Mouse (Mus musculus): Measurements from ENCODE around the gene Hist2h2be. TPM values are rescaled to one million over a fixed set of nuclear protein-coding genes. Genes with fewer than 3 reads are reported as not detected.

Gene Hist2h2be
- total and polyA plus RNA-seq, 2 experiments from 2014 or later: 2.9 to 12.7 TPM

DNA sequence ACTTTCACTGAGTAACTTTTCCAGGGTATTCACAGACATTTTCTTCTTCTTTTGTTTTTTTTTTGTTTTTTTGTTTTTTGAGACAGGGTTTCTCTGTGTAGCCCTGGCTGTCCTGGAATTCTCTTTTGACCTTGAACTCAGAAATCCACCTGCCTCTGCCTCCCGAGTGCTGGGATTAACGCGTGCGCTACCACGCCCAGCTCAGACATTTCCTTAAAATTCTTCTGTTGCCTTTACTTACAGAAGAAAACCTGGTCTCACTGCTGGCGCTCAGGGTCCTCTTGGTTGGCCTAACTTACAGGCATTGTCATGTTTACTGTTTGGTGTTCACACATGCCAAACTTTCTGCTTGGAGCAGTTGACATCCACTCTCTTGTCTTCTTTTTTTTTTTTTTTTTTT, 45.7 kb upstream of the Hist2h2be start:
- Histone ChIP-seq H3K4me3 (ENCODE audit: low read depth, low read length) (no peak overlapping the region), H3K36me3 (ENCODE audit: insufficient read depth, low read length) (peaks cover 4% of the 10 kb centered on the region; the same call in 1 of the 2 replicates), H3K9ac (replicated peaks; ENCODE audit: low read length, poor library complexity, severe bottlenecking) (no peak overlapping the region), H3K4me2 (ENCODE audit: low read depth, low read length, poor library complexity, severe bottlenecking) (no peak overlapping the region), H3K9me3 (ENCODE audit: low read length) (no peaks in the 10 kb centered on the region), H3K27ac (ENCODE audit: low read depth, low read length) (no peak overlapping the region), H3K4me1 (ENCODE audit: insufficient read depth, low read length) (no peaks in the 10 kb centered on the region), H3K27me3 (ENCODE audit: insufficient read depth, low read length) (no peaks in the 10 kb centered on the region)
- WGBS: 94% methylated on average over 6 of the region's 6 CpGs
- DNase-seq (ENCODE audit: low spot score) (no peak), ATAC-seq (ENCODE audit: low FRiP score) (no peak)
- no peak for TF ChIP-seq CTCF (IDR thresholded peaks at IDR 0.05)

DNA sequence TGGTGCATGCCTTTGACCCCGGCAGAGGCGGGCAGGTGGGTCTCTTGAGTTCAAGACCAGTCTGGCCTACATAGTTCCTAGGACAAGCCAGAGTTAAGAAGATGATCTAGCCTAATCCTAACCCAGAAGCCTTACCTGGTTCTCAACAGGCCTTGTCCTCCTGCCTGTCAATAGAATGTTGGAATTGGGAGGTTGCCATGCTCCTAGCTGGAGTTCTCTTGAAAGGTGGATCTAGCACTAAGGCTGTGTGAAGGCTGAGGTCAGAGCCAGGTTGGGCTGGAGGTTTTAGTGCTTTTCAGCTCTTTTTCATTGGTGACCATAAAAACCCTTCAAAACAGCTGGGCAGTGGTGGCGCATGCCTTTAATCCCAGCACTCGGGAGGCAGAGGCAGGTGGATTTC, 42.5 kb upstream of the Hist2h2be start:
- H3K4me2 ChIP-seq (ENCODE audit: low read depth, low read length, poor library complexity, severe bottlenecking): no peak overlapping the region
- no peak overlapping the region for H3K9ac ChIP-seq (replicated peaks; ENCODE audit: low read length, poor library complexity, severe bottlenecking)
- ATAC-seq (ENCODE audit: low FRiP score) (no peak), DNase-seq (ENCODE audit: low spot score) (no peak)
- peaks cover 4% of the 10 kb centered on the region; the same call in 1 of the 2 replicates for H3K36me3 ChIP-seq (ENCODE audit: insufficient read depth, low read length)
- no peak overlapping the region for H3K4me3 ChIP-seq (ENCODE audit: low read depth, low read length)
- H3K4me1 ChIP-seq (ENCODE audit: insufficient read depth, low read length): peaks cover 7% of the 10 kb centered on the region; the same call in 1 of the 2 replicates
- no peak for TF ChIP-seq CTCF (IDR thresholded peaks at IDR 0.05)
- no peaks in the 10 kb centered on the region for H3K9me3 ChIP-seq (ENCODE audit: low read length)
- no peak overlapping the region for H3K27ac ChIP-seq (ENCODE audit: low read depth, low read length)
- no peaks in the 10 kb centered on the region for H3K27me3 ChIP-seq (ENCODE audit: insufficient read depth, low read length)
- WGBS: 89% methylated on average over 4 of the region's 4 CpGs

DNA sequence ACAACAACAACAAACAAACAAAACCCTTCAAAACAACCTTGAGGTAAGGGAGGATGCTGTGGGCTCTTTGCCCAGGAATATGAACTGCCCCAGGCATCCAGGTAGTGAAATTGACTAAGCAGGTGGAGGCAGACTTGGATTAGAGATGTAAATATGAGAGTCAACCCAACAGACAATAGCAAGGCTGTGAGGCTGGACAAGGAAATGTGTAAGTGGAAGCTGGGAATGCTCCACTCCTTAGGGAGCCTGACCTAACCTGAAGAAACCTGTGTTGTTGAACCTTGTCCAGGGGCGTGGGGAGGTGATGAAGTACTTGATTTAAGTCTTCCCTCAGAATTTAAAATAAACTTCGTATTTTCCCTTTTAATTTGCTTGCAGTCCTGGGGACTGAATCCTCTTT, 42.0 kb upstream of the Hist2h2be start:
- Histone ChIP-seq H3K4me3 (ENCODE audit: low read depth, low read length) (no peak overlapping the region), H3K36me3 (ENCODE audit: insufficient read depth, low read length) (peaks cover 4% of the 10 kb centered on the region; the same call in 1 of the 2 replicates), H3K27me3 (ENCODE audit: insufficient read depth, low read length) (no peaks in the 10 kb centered on the region), H3K4me2 (ENCODE audit: low read depth, low read length, poor library complexity, severe bottlenecking) (no peak overlapping the region), H3K4me1 (ENCODE audit: insufficient read depth, low read length) (peaks cover 8% of the 10 kb centered on the region; the same call in 1 of the 2 replicates), H3K9me3 (ENCODE audit: low read length) (no peaks in the 10 kb centered on the region), H3K27ac (ENCODE audit: low read depth, low read length) (no peak overlapping the region), H3K9ac (replicated peaks; ENCODE audit: low read length, poor library complexity, severe bottlenecking) (no peak overlapping the region)
- DNase-seq (ENCODE audit: low spot score) (no peak), ATAC-seq (ENCODE audit: low FRiP score) (no peak)
- no peak for TF ChIP-seq CTCF (IDR thresholded peaks at IDR 0.05)
- 87% methylated on average over 2 of the region's 2 CpGs for WGBS

DNA sequence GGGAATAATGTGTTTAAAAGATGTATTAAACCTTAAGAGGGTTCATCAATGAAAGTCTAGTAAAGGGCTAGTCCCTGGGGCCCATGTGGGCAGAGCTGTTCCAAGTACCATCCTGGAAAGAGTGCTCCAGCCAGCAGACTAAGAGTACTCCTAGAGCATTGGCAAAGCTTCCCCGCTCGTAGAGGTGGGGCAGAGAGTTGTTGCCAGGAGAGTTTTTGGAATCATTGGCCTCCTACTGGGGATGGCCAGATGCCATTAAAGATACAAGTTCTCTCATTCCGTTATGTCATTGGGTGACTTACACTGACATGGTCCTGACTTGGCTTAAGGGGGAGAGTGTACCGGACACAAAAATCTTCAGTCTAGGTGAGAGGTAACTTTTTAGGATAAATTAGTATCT, 41.4 kb upstream of the Hist2h2be start:
- DNase-seq (ENCODE audit: low spot score): peak; percentile 61
- H3K4me1 ChIP-seq (ENCODE audit: insufficient read depth, low read length): peaks cover 8% of the 10 kb centered on the region; the same call in 1 of the 2 replicates
- H3K4me2 ChIP-seq (ENCODE audit: low read depth, low read length, poor library complexity, severe bottlenecking): no peak overlapping the region
- no peak for ATAC-seq (ENCODE audit: low FRiP score)
- H3K27ac ChIP-seq (ENCODE audit: low read depth, low read length): no peak overlapping the region
- H3K9me3 ChIP-seq (ENCODE audit: low read length): no peaks in the 10 kb centered on the region
- no peak for TF ChIP-seq CTCF (IDR thresholded peaks at IDR 0.05)
- no peak overlapping the region for H3K4me3 ChIP-seq (ENCODE audit: low read depth, low read length)
- H3K27me3 ChIP-seq (ENCODE audit: insufficient read depth, low read length): no peaks in the 10 kb centered on the region
- 62% methylated on average over 4 of the region's 4 CpGs for WGBS
- H3K9ac ChIP-seq (replicated peaks; ENCODE audit: low read length, poor library complexity, severe bottlenecking): no peak overlapping the region
- H3K36me3 ChIP-seq (ENCODE audit: insufficient read depth, low read length): peaks cover 5% of the 10 kb centered on the region; the same call in 1 of the 2 replicates

DNA sequence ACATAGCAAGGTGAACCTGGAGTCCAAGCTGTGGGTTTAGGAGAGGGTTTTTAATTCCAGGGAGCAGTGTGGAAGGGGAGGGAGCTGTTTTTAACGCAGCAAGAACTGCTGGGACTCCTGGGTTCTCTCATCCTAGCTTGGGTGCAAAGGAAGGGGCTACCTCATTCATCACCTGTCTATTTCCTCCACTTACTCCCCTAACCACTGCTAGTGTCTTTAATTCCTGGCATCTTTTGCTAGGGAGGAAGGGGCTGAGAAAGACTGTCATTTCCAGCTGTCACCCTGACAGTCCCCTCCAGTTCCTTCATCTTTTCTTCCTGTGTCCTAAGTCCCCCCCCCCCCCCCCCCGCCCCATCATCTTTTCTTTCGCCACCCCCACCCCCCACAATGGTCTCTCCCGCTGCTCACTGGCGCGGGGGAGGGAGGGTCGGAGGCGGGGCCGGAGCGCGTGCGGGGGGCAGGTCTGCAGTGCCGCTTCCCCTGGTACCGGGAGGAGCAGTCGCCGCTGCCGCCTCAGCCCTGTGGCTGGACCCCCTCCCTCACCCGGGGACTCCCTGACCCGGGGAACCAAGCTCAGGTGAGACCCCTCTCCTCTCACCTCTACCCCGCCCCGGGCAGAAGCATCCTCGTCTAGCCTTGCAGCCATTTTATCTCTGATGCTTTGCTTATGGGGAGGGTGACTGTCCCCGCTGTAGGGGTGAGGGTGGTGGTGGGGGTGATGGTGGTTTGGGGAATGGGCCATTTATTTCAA, 40.0 kb upstream of the Hist2h2be start, which contains the start of gene Sv2a:
TSS of gene Sv2a (plus strand) at position 425 of the 751 bp plus-strand sequence.
- H3K27ac ChIP-seq (ENCODE audit: low read depth, low read length): peak within 1 kb of the TSS; percentile 90
- no peaks in the 10 kb centered on the region for H3K27me3 ChIP-seq (ENCODE audit: insufficient read depth, low read length)
- 0 out of 2 replicates have a peak, but pooled peaks cover 11% of the 10 kb centered on the region for H3K36me3 ChIP-seq (ENCODE audit: insufficient read depth, low read length)
- H3K9me3 ChIP-seq (ENCODE audit: low read length): no peaks in the 10 kb centered on the region
- DNase-seq (ENCODE audit: low spot score) (peak; percentile 72), ATAC-seq (ENCODE audit: low FRiP score) (peak; percentile 84)
- peaks cover 8% of the 10 kb centered on the region; the same call in 1 of the 2 replicates for H3K4me1 ChIP-seq (ENCODE audit: insufficient read depth, low read length)
- under 1% methylated on average over 20 of the region's 23 CpGs for WGBS
- peak within 1 kb of the TSS; percentile 85 for H3K9ac ChIP-seq (replicated peaks; ENCODE audit: low read length, poor library complexity, severe bottlenecking)
- H3K4me2 ChIP-seq (ENCODE audit: low read depth, low read length, poor library complexity, severe bottlenecking): peak within 1 kb of the TSS; percentile 63
- H3K4me3 ChIP-seq (ENCODE audit: low read depth, low read length): peak within 1 kb of the TSS; percentile 62
- TF ChIP-seq CTCF (IDR thresholded peaks at IDR 0.05): no peak
